In genomic region chr3:109363522-109363921, GRCm38 (mm10) we compare ENCODE assay signal across 24 mouse cellular contexts. TPM values are rescaled to one million over a fixed set of nuclear protein-coding genes. Genes with fewer than 3 reads are reported as not detected.
DNase-seq lines count a peak whose midpoint lies in the region; ATAC-seq and TF ChIP-seq lines count a peak whose summit lies in the region.
"Had no signal": no experiment of that assay in that cellular context is flagged by ENCODE, and none has a peak within 500 bp of the region (broad histone marks: within the 10 kb centered on the region; RNA-seq: fewer than 3 reads in every experiment).

No protein-coding gene starts in this region.

- no peaks in the 10 kb centered on the region for H3K27me3 ChIP-seq in heart, embryonic 12.5 days (replicated peaks)
- H3K27me3 ChIP-seq in heart, adult 2 months (ENCODE audit: control insufficient read depth, insufficient read depth, low read length): no peaks in the 10 kb centered on the region
- H3K27me3 ChIP-seq in liver, postnatal 0 days (ENCODE audit: insufficient read depth, low read length): no peaks in the 10 kb centered on the region
- no peaks in the 10 kb centered on the region for H3K27me3 ChIP-seq in megakaryocyte, embryonic 14.5 days (replicated peaks)
- H3K27me3 ChIP-seq in myocyte (ENCODE audit: control insufficient read depth, insufficient read depth, insufficient read length): no peaks in the 10 kb centered on the region
- H3K27me3 ChIP-seq: embryonic facial prominence, embryonic 13.5 days; forebrain, embryonic 12.5 days; stomach, embryonic 15.5 days had no signal

- H3ac ChIP-seq in myocyte (ENCODE audit: control insufficient read depth, insufficient read length): no peak overlapping the region

- H3K4me3 ChIP-seq in heart, embryonic 12.5 days: no peak overlapping the region
- no peak overlapping the region for H3K4me3 ChIP-seq in heart, adult 2 months
- no peak overlapping the region for H3K4me3 ChIP-seq in liver, postnatal 0 days (ENCODE audit: low read depth, low read length)
- H3K4me3 ChIP-seq in megakaryocyte, embryonic 14.5 days (replicated peaks): peak overlapping the region; percentile 71
- H3K4me3 ChIP-seq in myocyte: no peak overlapping the region
- H3K4me3 ChIP-seq: embryonic facial prominence, embryonic 13.5 days; erythroblast, embryonic 14.5 days; forebrain, embryonic 12.5 days; limb, embryonic 10.5 days; stomach, embryonic 15.5 days had no signal

- 5% methylated on average over 5 of the region's 5 CpGs for WGBS in heart, embryonic 12.5 days
- WGBS in heart, adult 2 months: 46% methylated on average over 5 of the region's 5 CpGs
- WGBS in liver, postnatal 0 days (ENCODE audit: insufficient replicate concordance): 32% methylated on average over 5 of the region's 5 CpGs

- peak overlapping the region; percentile 41 for H3K4me2 ChIP-seq in heart, embryonic 12.5 days
- H3K4me2 ChIP-seq in liver, postnatal 0 days (ENCODE audit: low read depth, low read length): no peak overlapping the region
- peak overlapping the region; percentile 71 for H3K4me2 ChIP-seq in myocyte (ENCODE audit: low read depth)
- H3K4me2 ChIP-seq: embryonic facial prominence, embryonic 13.5 days; forebrain, embryonic 12.5 days; stomach, embryonic 15.5 days had no signal

- no peak overlapping the region for H3K9ac ChIP-seq in heart, embryonic 12.5 days
- H3K9ac ChIP-seq in heart, adult 2 months (ENCODE audit: low read depth, low read length): no peak overlapping the region
- H3K9ac ChIP-seq in liver, postnatal 0 days (replicated peaks): no peak overlapping the region
- H3K9ac ChIP-seq: embryonic facial prominence, embryonic 13.5 days; forebrain, embryonic 12.5 days; stomach, embryonic 15.5 days had no signal

- TF ChIP-seq POLR2A in heart, adult 2 months (IDR thresholded peaks at IDR 0.05; ENCODE audit: insufficient read depth, low read depth, low read length): no peak
- no peak for TF ChIP-seq POLR2A in myocyte (IDR thresholded peaks at IDR 0.05; ENCODE audit: insufficient read length, low read depth)

- H3K79me2 ChIP-seq in heart, adult 2 months (replicated peaks; ENCODE audit: control insufficient read depth, insufficient read depth, low read length): no peaks in the 10 kb centered on the region
- peaks cover 7% of the 10 kb centered on the region for H3K79me2 ChIP-seq in myocyte (ENCODE audit: control insufficient read depth, insufficient read depth)

- DNase-seq in heart, adult 2 months: no peak
- DNase-seq in liver: peak; percentile 4
- DNase-seq in liver, postnatal 0 days: no peak
- DNase-seq in thymus, postnatal 4 days: no peak
- DNase-seq: adrenal gland, postnatal 10 days; cerebellum, adult 8-10 months; cerebellum, postnatal 36 days; embryo, embryonic 11 days; gastrocnemius, postnatal 36 days; kidney, adult 9 months; kidney, postnatal 14 days; lung, postnatal 14 days; thymus, postnatal 36 days had no signal

- no peak for TF ChIP-seq CTCF in heart, adult 2 months (IDR thresholded peaks at IDR 0.05)
- no peak for TF ChIP-seq CTCF in liver, postnatal 0 days (IDR thresholded peaks at IDR 0.05; ENCODE audit: low read depth)

- H3K4me1 ChIP-seq in heart, embryonic 12.5 days (replicated peaks): peaks cover 58% of the 10 kb centered on the region
- peaks cover 9% of the 10 kb centered on the region for H3K4me1 ChIP-seq in heart, adult 2 months (ENCODE audit: control insufficient read depth, insufficient read depth, low read length)
- H3K4me1 ChIP-seq in liver, postnatal 0 days (ENCODE audit: insufficient read depth): peaks cover 21% of the 10 kb centered on the region
- peaks cover 94% of the 10 kb centered on the region for H3K4me1 ChIP-seq in megakaryocyte, embryonic 14.5 days
- H3K4me1 ChIP-seq: stomach, embryonic 15.5 days had no signal

- TF ChIP-seq EP300 in heart, adult 2 months (IDR thresholded peaks at IDR 0.05; ENCODE audit: insufficient read depth, low read depth, low read length): no peak
- no peak for TF ChIP-seq EP300 in liver, postnatal 0 days (IDR thresholded peaks at IDR 0.05; ENCODE audit: low read depth)

- peak; percentile 67; the same call in 1 of the 2 replicates for ATAC-seq in heart, embryonic 12.5 days (ENCODE audit: insufficient number of reproducible peaks, low FRiP score)
- ATAC-seq in liver, postnatal 0 days: no peak
- no peak for ATAC-seq in megakaryocyte, adult 5-6 weeks (ENCODE audit: poor library complexity, severe bottlenecking)
- ATAC-seq: hindbrain, postnatal 0 days; intestine, embryonic 16.5 days had no signal

- intact Hi-C loops in heart, adult 2 months (cut with DNase I): no loop called here

- no peaks in the 10 kb centered on the region for H3K9me3 ChIP-seq in heart, embryonic 12.5 days (replicated peaks)
- H3K9me3 ChIP-seq in liver, postnatal 0 days (ENCODE audit: low read length): no peaks in the 10 kb centered on the region
- H3K9me3 ChIP-seq in megakaryocyte, embryonic 14.5 days: no peaks in the 10 kb centered on the region
- H3K9me3 ChIP-seq: embryonic facial prominence, embryonic 13.5 days; forebrain, embryonic 12.5 days; limb, embryonic 10.5 days; stomach, embryonic 15.5 days had no signal

- peak overlapping the region; percentile 48 for H3K27ac ChIP-seq in heart, embryonic 12.5 days (ENCODE audit: poor library complexity, severe bottlenecking)
- no peak overlapping the region for H3K27ac ChIP-seq in heart, adult 2 months
- no peak overlapping the region for H3K27ac ChIP-seq in liver, postnatal 0 days (ENCODE audit: low read depth)
- H3K27ac ChIP-seq: embryonic facial prominence, embryonic 13.5 days; forebrain, embryonic 12.5 days; hindbrain, postnatal 0 days; limb, embryonic 10.5 days; stomach, embryonic 15.5 days had no signal

- no peaks in the 10 kb centered on the region for H3K36me3 ChIP-seq in heart, embryonic 12.5 days
- peaks cover 4% of the 10 kb centered on the region for H3K36me3 ChIP-seq in heart, adult 2 months (ENCODE audit: control insufficient read depth, insufficient read depth, low read length)
- H3K36me3 ChIP-seq in liver, postnatal 0 days (replicated peaks; ENCODE audit: insufficient read depth, low read length): no peaks in the 10 kb centered on the region
- H3K36me3 ChIP-seq in megakaryocyte, embryonic 14.5 days (replicated peaks; ENCODE audit: low read length): peaks cover 25% of the 10 kb centered on the region
- H3K36me3 ChIP-seq in myocyte (ENCODE audit: control insufficient read depth, insufficient read depth): no peaks in the 10 kb centered on the region
- H3K36me3 ChIP-seq: embryonic facial prominence, embryonic 13.5 days; forebrain, embryonic 12.5 days; limb, embryonic 10.5 days; stomach, embryonic 15.5 days had no signal

TF ChIP-seq in myocyte, 11 proteins besides CTCF, POLR2A, EP300 and RAD21:
- TF ChIP-seq MYOG (IDR thresholded peaks at IDR 0.05; ENCODE audit: control insufficient read depth in 1 of 3, insufficient read depth in 1 of 3, insufficient read length in 2 of 3, low read depth in 2 of 3) (peak in 1 of 3 experiments; percentile 69), POLR2AphosphoS2 (IDR thresholded peaks at IDR 0.05; ENCODE audit: insufficient read length, low read depth) (no peak), SRF (IDR thresholded peaks at IDR 0.05; ENCODE audit: control insufficient read depth, insufficient read length, low read depth) (no peak), E2F4 (IDR thresholded peaks at IDR 0.05; ENCODE audit: insufficient read depth) (no peak), CEBPB (IDR thresholded peaks at IDR 0.05; ENCODE audit: insufficient read depth, poor library complexity, severe bottlenecking) (no peak), USF1 (IDR thresholded peaks at IDR 0.05; ENCODE audit: low read depth) (no peak), TCF3 (IDR thresholded peaks at IDR 0.05; ENCODE audit: insufficient read length, low read depth) (no peak), TCF12 (IDR thresholded peaks at IDR 0.05; ENCODE audit: insufficient read depth, poor library complexity, severe bottlenecking) (no peak), REST (IDR thresholded peaks at IDR 0.05; ENCODE audit: insufficient read depth, insufficient read length) (no peak), MYOD1 (IDR thresholded peaks at IDR 0.05; ENCODE audit: control insufficient read depth in 1 of 3, insufficient read length in 2 of 3, low read depth in 2 of 3) (peak; percentile 2 to 76 (median 45)), MAX (IDR thresholded peaks at IDR 0.05; ENCODE audit: low read depth) (no peak)

RNA-seq across cellular contexts. Expression of gene Vav3, which starts 23.1 kb away (rescaled TPM):
- 9.9 and 10.1 TPM in 2 replicates for polyA plus RNA-seq in heart, embryonic 12.5 days (2016; fragmentation: Nextera tagmentation; extraction: Ambion mirVana)
- total RNA-seq in heart, adult 2 months (2021): 1 to 10 TPM; 4.4 to 5.0 TPM
- 1.7 and 3.5 TPM in 2 replicates for polyA plus RNA-seq in heart, adult 2 months (2012; rRNA removed)
- 4.0 and 4.4 TPM in 2 replicates for polyA plus RNA-seq in liver, postnatal 0 days (2015; fragmentation: Nextera tagmentation; extraction: Ambion mirVana)
- 6.5 and 13.9 TPM in 2 replicates for polyA plus RNA-seq in megakaryocyte, embryonic 14.5 days (2012; ENCODE audit: insufficient read depth, low replicate concordance)
- 44.2 and 49.7 TPM in 2 replicates for total RNA-seq in megakaryocyte, adult 5-6 weeks (2015)
- 60.9 and 67.8 TPM in 2 replicates for total RNA-seq in megakaryocyte, adult 5-6 weeks (2017)
- 0.95 TPM for polyA plus RNA-seq in myocyte (2012; fragmentation: generic; extraction: Trizol)
- polyA plus RNA-seq: erythroblast, embryonic 14.5 days had no signal
